Mouse (Mus musculus) embryonic facial prominence, embryonic 14.5 days (tissue): ENCODE results near the gene Rheb. TPM values are rescaled to one million over a fixed set of nuclear protein-coding genes. Genes with fewer than 3 reads are reported as not detected.
"Not testable (repeated sequence)": the region's sequence is repeated elsewhere in the genome, so short reads cannot be mapped to it uniquely, and the experiment has no call there.

Source experiments
- ATAC-seq: fragments of 200-750 bp; cut with Nextera tagmentation; 2 replicates; pipeline ENCODE4 v1.8.0; 2017; ENCODE audit warnings: low read depth, moderate number of reproducible peaks, moderate TSS enrichment
- DNase-seq: peaks from one replicate; pipeline ENCODE4 v3.0.0-alpha.2; 2015; ENCODE audit warnings: low spot score
- H3K27ac ChIP-seq: fragments of 300-500 bp; sonication (generic); replicated peaks from 2 replicates; pipeline ENCODE4 v1.5.1; 2014; ENCODE audit warnings: low read depth, mild to moderate bottlenecking, low read length, moderate library complexity
- H3K27me3 ChIP-seq: fragments of 300-500 bp; sonication (generic); replicated peaks from 2 replicates; pipeline ENCODE4 v1.6.1; 2014; ENCODE audit warnings: low read length; ENCODE audit not compliant: control insufficient read depth, insufficient read depth
- H3K36me3 ChIP-seq: fragments of 300-500 bp; sonication (generic); 2 replicates; pipeline ENCODE4 v1.6.1; 2014; ENCODE audit warnings: low read length, mixed read lengths; ENCODE audit not compliant: control insufficient read depth, insufficient read depth
- H3K4me1 ChIP-seq: fragments of 300-500 bp; sonication (generic); 2 replicates; pipeline ENCODE4 v1.6.1; 2014; ENCODE audit warnings: antibody characterized with exemption, low read length; ENCODE audit not compliant: control insufficient read depth, insufficient read depth
- H3K4me2 ChIP-seq: fragments of 300-500 bp; sonication (generic); 2 replicates; pipeline ENCODE4 v1.6.1; 2014; ENCODE audit warnings: low read depth, mild to moderate bottlenecking, low read length, moderate library complexity, mixed read lengths
- H3K4me3 ChIP-seq: fragments of 300-500 bp; sonication (generic); 2 replicates; pipeline ENCODE4 v1.5.1; 2014; ENCODE audit warnings: low read depth, mild to moderate bottlenecking, low read length
- H3K9ac ChIP-seq: fragments of 300-500 bp; sonication (generic); 2 replicates; pipeline ENCODE4 v1.6.1; 2014; ENCODE audit warnings: low read depth, mild to moderate bottlenecking, low read length, moderate library complexity, mixed read lengths
- H3K9me3 ChIP-seq: fragments of 300-500 bp; sonication (generic); 2 replicates; pipeline ENCODE4 v1.6.1; 2016; ENCODE audit warnings: low read length; ENCODE audit not compliant: control insufficient read depth
- WGBS: fragments of 180-500 bp; shearing (Covaris S2); extraction: QIAGEN DNeasy Blood & Tissue Kit; methylation state at CpG from one replicate; pipeline ENCODE4 v1.1.7; 2014; 5-methylcytosine and 5-hydroxymethylcytosine counted together
- polyA plus RNA-seq: library from polyadenylated mRNA; unstranded; fragments of >200 nt; fragmentation: Nextera tagmentation; extraction: Ambion mirVana; gene quantifications from 2 replicates; pipeline ENCODE4 v1.2.1, GENCODE M21; 2014

Gene Rheb
- polyA plus RNA-seq, 1 experiment from 2014 or later: 198 TPM

- Histone ChIP-seq H3K4me3 (no peak overlapping the region), H3K4me2 (no peak overlapping the region), H3K27ac (no peak overlapping the region), H3K9me3 (no peaks in the 10 kb centered on the region), H3K36me3 (no peaks in the 10 kb centered on the region), H3K9ac (no peak overlapping the region), H3K4me1 (no peaks in the 10 kb centered on the region), H3K27me3 (no peaks in the 10 kb centered on the region)
- WGBS: 91% methylated on average over 3 of the region's 3 CpGs
- ATAC-seq (no peak), DNase-seq (no peak)
Observed at GRCm38 (mm10) chr5:24854256-24854655, 11.8 kb upstream of the Rheb start.

GRCm38 (mm10) chr5:24848261-24848660 is 5.8 kb upstream of the Rheb start:
- not testable (repeated sequence) for H3K36me3 ChIP-seq, H3K4me1 ChIP-seq, H3K4me3 ChIP-seq, ATAC-seq, H3K9me3 ChIP-seq, H3K27ac ChIP-seq, DNase-seq, H3K9ac ChIP-seq, H3K27me3 ChIP-seq, H3K4me2 ChIP-seq
- WGBS: 80% methylated on average over 14 of the region's 14 CpGs

GRCm38 (mm10) chr5:24843841-24844240 is 1.4 kb upstream of the Rheb start:
- H3K4me1 ChIP-seq: peaks cover 13% of the 10 kb centered on the region; the same call in 1 of the 2 replicates
- DNase-seq: no peak
- H3K4me2 ChIP-seq: peak overlapping the region; percentile 89; the same call in 1 of the 2 replicates
- H3K9me3 ChIP-seq: no peaks in the 10 kb centered on the region
- peak overlapping the region; percentile 100; the same call in 1 of the 2 replicates for H3K27ac ChIP-seq
- 78% methylated on average over 5 of the region's 5 CpGs for WGBS
- no peak for ATAC-seq
- H3K4me3 ChIP-seq: no peak overlapping the region
- no peak overlapping the region for H3K9ac ChIP-seq
- H3K36me3 ChIP-seq: no peaks in the 10 kb centered on the region
- H3K27me3 ChIP-seq: no peaks in the 10 kb centered on the region

- WGBS: under 1% methylated on average over 21 of the region's 21 CpGs
- peak; percentile 5; the same call in 1 of the 2 replicates for ATAC-seq
- Histone ChIP-seq H3K9me3 (no peaks in the 10 kb centered on the region), H3K27ac (peak overlapping the region; percentile 100), H3K36me3 (no peaks in the 10 kb centered on the region), H3K27me3 (no peaks in the 10 kb centered on the region), H3K4me3 (peak overlapping the region; percentile 86), H3K4me2 (peak overlapping the region; percentile 89), H3K4me1 (peaks cover 15% of the 10 kb centered on the region; the same call in 1 of the 2 replicates), H3K9ac (peak overlapping the region; percentile 76)
- peak; percentile 55 for DNase-seq
Observed at GRCm38 (mm10) chr5:24843103-24843475, 665 bp upstream of the Rheb start.

- Histone ChIP-seq H3K4me1 (peaks cover 15% of the 10 kb centered on the region; the same call in 1 of the 2 replicates), H3K27ac (peak overlapping the region; percentile 100), H3K4me2 (peak overlapping the region; percentile 82), H3K9me3 (no peaks in the 10 kb centered on the region), H3K27me3 (no peaks in the 10 kb centered on the region), H3K4me3 (peak overlapping the region; percentile 86), H3K36me3 (no peaks in the 10 kb centered on the region), H3K9ac (peak overlapping the region; percentile 99)
- ATAC-seq (no peak; the same call in 1 of the 2 replicates), DNase-seq (peak; percentile 18)
- WGBS: 0% methylated on average over 15 of the region's 50 CpGs
Observed at GRCm38 (mm10) chr5:24841662-24842273, 656 bp downstream of the Rheb start.

GRCm38 (mm10) chr5:24840975-24841431 is 1.4 kb downstream of the Rheb start:
- Histone ChIP-seq H3K36me3 (no peaks in the 10 kb centered on the region), H3K4me1 (peaks cover 15% of the 10 kb centered on the region; the same call in 1 of the 2 replicates), H3K9me3 (no peaks in the 10 kb centered on the region), H3K27me3 (no peaks in the 10 kb centered on the region), H3K4me3 (peak overlapping the region; percentile 86), H3K27ac (peak overlapping the region; percentile 100; the same call in 1 of the 2 replicates), H3K4me2 (peak overlapping the region; percentile 82), H3K9ac (peak overlapping the region; percentile 99)
- ATAC-seq: no peak
- WGBS: 18% methylated on average over 11 of the region's 11 CpGs
- DNase-seq: no peak

GRCm38 (mm10) chr5:24834491-24834890 is 7.9 kb downstream of the Rheb start:
- H3K9ac ChIP-seq: no peak overlapping the region
- no peak overlapping the region for H3K4me2 ChIP-seq
- no peak overlapping the region for H3K27ac ChIP-seq

GRCm38 (mm10) chr5:24831912-24832311 is 10.5 kb downstream of the Rheb start:
- no peak overlapping the region for H3K27ac ChIP-seq

More at GRCm38 (mm10) chr5:24834491-24834890, 7.9 kb downstream of the Rheb start:
- no peak for ATAC-seq
- Histone ChIP-seq H3K36me3 (no peaks in the 10 kb centered on the region), H3K4me3 (no peak overlapping the region), H3K4me1 (peaks cover 2% of the 10 kb centered on the region; the same call in 1 of the 2 replicates), H3K9me3 (no peaks in the 10 kb centered on the region), H3K27me3 (no peaks in the 10 kb centered on the region)
- no peak for DNase-seq
- 79% methylated on average over 5 of the region's 5 CpGs for WGBS

GRCm38 (mm10) chr5:24828446-24828845 is 14.0 kb downstream of the Rheb start:
- Histone ChIP-seq H3K9ac (no peak overlapping the region), H3K4me2 (no peak overlapping the region), H3K27me3 (no peaks in the 10 kb centered on the region), H3K9me3 (no peaks in the 10 kb centered on the region), H3K4me3 (no peak overlapping the region), H3K36me3 (no peaks in the 10 kb centered on the region), H3K4me1 (no peaks in the 10 kb centered on the region), H3K27ac (no peak overlapping the region)
- DNase-seq: no peak
- ATAC-seq: no peak
- WGBS: 87% methylated on average over 3 of the region's 3 CpGs

More at GRCm38 (mm10) chr5:24831912-24832311, 10.5 kb downstream of the Rheb start:
- DNase-seq: no peak
- Histone ChIP-seq H3K4me3 (no peak overlapping the region), H3K9me3 (no peaks in the 10 kb centered on the region), H3K9ac (no peak overlapping the region), H3K27me3 (no peaks in the 10 kb centered on the region), H3K4me2 (no peak overlapping the region), H3K4me1 (no peaks in the 10 kb centered on the region; the same call in 1 of the 2 replicates), H3K36me3 (no peaks in the 10 kb centered on the region)
- whole genome bisulfite sequencing: 89% methylated on average over 3 of the region's 3 CpGs
- ATAC-seq: no peak
